Mouse (Mus musculus) gastrocnemius, postnatal 10 days (tissue): ENCODE results near the gene Fdx1l. TPM values are rescaled to one million over a fixed set of nuclear protein-coding genes. Genes with fewer than 3 reads are reported as not detected.
"Not testable (repeated sequence)": the region's sequence is repeated elsewhere in the genome, so short reads cannot be mapped to it uniquely, and the experiment has no call there.

Experiments used
- DNase-seq: peaks from one replicate; pipeline ENCODE4 v3.0.0; 2021; ENCODE audit warnings: mixed read lengths
- total RNA-seq, 2 experiments: library from RNA; stranded (reverse); gene quantifications; 2 replicates each; pipeline ENCODE4 v1.2.3; 2021

The Fdx1l gene
- total RNA-seq, 2 experiments from 2014 or later: 24.2 to 24.9 TPM

GRCm38 (mm10) chr9:21074173-21074572 is 759 bp upstream of the Fdx1l start:
- DNase-seq: no peak

GRCm38 (mm10) chr9:21072641-21073040 is 773 bp downstream of the Fdx1l start:
- DNase-seq: no peak

- DNase-seq: no peak
Observed at GRCm38 (mm10) chr9:21067006-21067684, 6.3 kb downstream of the Fdx1l start, which contains the start of gene Zglp1. Zglp1 (minus strand) TSS chr9:21067093.

- no peak for DNase-seq
Observed at GRCm38 (mm10) chr9:21062928-21063327, 10.5 kb downstream of the Fdx1l start.

DNA sequence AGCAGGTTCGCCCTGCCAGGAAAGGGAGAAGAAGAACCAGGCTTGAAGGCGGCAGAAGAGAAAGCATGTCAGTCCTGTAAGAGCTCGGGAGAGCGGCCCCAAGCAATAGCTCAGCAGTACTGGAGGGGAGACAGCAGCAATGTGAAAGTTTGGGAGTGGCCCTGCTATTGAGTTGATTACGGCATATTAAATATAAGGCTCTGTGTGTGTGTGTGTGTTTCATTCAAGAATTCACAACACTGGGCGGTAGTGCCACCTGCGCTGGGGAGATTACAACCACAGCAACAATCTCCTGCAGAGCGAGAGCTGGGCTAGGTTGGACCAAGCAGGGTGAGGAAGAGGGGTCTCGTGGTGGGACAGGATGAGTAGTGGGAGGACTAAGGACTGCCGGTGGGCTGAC is 21.8 kb downstream of the Fdx1l start:
- no peak for DNase-seq

DNA sequence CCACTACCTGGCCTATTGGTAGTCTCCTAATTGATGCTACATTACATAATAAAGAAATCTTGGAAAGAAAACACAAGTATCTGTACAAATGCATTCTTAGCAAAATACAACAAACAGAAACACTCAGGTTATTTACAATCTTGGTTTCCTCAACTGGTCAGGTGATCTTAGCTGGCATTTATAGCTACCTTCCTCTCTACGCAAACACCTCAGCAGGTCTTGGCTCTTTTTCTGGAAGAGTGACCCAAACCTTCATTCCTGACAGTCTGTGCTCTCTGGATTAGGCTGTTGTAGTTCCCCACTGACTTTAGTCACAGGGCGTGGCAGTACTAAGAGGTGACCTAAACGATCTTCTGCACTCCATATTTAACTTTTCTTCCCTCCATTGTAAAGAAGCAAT is 28.2 kb downstream of the Fdx1l start:
- no peak for DNase-seq

DNA sequence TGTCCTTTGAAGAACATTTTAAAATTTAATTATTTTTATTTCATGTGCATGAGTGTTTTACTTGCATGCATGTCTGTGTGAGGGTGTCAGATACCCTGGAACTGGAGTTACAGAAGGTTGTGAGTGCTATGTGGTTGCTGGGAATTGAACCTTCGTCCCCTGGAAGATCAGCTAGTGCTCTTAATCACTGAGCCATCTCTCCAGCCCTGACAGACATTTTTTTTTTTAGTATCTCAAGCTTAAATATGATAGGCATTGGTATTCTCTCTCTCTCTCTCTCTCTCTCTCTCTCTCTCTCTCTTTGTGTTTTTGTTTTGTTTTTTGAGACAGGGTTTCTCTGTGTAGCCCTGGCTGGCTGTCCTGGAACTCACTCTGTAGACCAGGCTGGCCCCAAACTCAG is 28.6 kb downstream of the Fdx1l start:
- not testable (repeated sequence) for DNase-seq

DNA sequence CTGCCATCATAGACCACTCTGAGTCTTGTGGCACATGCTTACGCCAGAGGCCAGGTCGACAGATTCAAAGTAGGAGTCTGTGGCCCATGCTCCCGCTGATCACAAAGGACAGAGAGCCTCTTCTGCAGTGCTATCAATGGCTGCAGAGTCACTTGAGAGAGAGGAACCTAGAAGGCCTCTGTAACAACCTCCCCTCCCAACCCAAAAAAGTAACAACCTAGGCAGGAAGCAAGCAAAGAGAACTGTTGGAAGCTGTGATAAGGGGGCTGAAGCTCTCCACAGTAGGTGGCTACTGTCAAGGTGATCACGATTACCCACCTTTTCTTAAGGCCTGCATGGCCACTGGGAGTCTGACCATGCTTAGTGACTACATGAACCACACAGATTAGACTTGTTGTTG is 29.9 kb downstream of the Fdx1l start:
- no peak for DNase-seq

DNA sequence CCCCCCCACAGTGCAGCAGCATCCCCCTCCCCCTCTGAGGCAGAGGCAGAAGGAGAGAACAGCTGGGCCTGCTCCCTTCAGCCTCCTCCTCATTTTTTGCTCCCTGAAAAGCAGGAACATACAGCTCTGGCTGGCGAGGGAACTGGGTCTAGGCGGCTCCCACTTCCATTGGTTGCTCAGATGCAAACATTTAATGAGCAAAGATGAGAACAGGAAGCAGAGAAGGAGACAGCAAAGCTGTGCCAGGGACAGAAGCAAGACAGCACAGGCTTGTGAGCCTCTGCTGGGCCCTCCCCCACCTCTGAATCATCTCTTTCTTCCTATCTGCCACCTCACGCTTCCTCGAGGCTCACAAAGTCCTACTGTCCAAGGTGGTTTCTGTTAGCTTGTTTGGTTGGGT is 32.1 kb downstream of the Fdx1l start:
- DNase-seq: no peak

GRCm38 (mm10) chr9:21039779-21040178 is 33.6 kb downstream of the Fdx1l start:
- no peak for DNase-seq

- DNase-seq: peak; percentile 35
Observed at GRCm38 (mm10) chr9:21037481-21037891, 35.9 kb downstream of the Fdx1l start.

- no peak for DNase-seq
Observed at GRCm38 (mm10) chr9:21036666-21037065, 36.7 kb downstream of the Fdx1l start.

- DNase-seq: no peak
Observed at GRCm38 (mm10) chr9:21036161-21036560, 37.3 kb downstream of the Fdx1l start.

DNA sequence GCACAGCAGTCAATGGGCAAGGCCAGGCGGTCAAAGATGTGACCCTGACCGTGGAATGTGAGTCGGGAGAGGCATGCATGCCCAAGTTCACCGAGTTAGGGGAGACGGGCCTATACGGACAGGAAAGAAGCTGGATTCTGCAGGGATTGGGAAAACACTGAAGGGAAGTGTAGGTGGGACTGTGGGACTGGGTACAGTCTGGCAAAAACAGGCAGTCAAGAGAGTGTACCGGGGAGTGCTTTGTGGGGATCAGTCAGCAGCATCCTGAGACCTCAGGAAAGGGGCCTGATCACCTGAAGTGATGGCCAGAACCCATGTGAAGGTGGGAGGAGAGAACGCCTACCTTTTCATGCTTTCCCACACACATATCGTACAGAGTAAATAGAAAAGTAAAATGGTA is 37.8 kb downstream of the Fdx1l start:
- DNase-seq: no peak

GRCm38 (mm10) chr9:21034481-21035085 is 38.8 kb downstream of the Fdx1l start:
- no peak for DNase-seq

DNA sequence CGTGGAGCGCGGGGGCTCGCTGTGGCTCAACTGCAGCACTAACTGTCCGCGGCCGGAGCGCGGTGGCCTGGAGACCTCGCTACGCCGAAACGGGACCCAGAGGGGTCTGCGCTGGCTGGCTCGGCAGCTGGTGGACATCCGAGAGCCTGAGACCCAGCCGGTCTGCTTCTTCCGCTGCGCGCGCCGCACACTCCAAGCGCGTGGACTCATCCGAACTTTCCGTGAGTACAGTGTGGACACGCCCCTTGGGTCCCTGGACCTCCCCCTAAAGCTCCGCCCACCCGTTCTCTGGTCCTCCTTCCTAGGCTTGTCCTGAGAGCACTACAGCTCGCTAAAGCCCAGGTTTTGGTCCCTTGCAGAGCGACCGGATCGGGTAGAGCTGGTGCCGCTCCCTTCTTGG is 40.3 kb downstream of the Fdx1l start:
- DNase-seq: peak; percentile 80

DNA sequence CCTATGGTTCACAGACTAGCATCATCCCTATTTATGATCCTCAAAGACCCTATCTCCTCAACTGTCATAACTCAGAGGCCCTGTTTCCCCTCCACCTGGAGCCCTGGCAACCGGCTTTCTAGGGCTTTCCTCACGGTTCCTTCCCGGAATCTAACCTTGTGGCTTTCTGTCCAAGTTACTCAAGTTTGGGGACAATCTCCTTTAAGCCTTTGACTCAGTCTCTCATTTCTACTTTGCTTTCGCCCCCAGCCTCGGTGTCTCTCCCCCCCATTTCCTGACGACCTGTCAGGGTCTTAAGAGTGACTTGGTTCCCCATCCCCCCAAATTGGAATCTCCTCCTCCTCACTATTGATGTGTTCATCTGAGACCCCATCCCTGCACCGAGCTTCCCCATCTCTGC is 40.9 kb downstream of the Fdx1l start:
- DNase-seq: no peak

DNA sequence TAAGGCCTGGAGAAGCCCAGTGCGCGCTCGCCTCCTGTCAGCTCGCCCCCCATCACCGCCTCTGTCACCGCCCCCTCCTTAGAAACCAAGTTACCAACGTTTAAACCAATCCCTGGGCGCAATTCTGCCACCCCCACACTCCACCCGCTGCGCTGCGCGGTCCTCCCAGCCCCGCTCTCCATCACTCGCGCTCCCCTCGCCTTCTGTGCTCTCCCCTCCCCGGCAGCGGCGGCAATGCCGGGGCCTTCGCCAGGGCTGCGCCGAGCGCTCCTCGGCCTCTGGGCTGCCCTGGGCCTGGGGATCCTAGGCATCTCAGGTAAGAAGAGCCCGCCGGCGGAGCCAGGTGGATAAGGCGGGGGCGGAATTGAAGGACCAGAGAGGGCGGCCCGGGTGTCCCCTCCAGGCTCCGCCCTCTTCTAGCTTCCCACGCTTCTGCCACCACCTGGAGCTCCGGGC is 41.5 kb downstream of the Fdx1l start, which contains the start of gene Icam5:
Gene Icam5 (plus strand): TSS at position 178 of the 456 bp plus-strand sequence.
- no peak for DNase-seq

DNA sequence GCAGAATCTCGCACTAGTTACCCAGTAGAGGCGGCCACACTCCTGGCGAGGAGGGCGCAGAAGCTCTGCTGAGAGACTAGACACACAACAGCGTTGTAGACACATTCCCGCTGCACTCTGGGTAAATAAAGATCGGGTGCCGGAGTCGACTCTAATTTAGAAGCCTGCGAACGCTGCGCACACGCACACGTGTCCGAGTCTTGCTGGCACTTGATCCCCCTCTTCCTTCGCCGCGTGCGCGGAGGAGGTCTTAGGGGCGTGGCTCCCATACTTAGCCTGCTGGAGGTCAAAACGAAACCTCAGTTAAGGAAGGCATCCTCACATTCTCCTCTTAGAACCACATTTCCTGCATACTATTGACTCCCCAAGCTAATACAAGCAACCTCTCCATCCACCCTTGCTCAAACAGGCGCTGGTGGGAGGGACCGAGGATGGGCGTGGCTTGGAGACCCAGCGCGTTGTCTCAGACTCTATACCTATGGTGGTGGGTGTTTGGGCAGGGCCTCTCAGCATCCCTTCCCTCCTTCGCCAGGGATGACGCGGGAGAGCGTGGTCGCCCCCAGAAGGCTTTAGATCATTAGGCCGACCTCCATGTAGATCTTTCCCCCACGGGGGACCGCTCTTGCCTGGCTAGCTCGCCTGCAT is 42.0 kb downstream of the Fdx1l start:
- peak; percentile 61 for DNase-seq

GRCm38 (mm10) chr9:21030781-21031250 is 42.6 kb downstream of the Fdx1l start:
- DNase-seq: peak; percentile 82

DNA sequence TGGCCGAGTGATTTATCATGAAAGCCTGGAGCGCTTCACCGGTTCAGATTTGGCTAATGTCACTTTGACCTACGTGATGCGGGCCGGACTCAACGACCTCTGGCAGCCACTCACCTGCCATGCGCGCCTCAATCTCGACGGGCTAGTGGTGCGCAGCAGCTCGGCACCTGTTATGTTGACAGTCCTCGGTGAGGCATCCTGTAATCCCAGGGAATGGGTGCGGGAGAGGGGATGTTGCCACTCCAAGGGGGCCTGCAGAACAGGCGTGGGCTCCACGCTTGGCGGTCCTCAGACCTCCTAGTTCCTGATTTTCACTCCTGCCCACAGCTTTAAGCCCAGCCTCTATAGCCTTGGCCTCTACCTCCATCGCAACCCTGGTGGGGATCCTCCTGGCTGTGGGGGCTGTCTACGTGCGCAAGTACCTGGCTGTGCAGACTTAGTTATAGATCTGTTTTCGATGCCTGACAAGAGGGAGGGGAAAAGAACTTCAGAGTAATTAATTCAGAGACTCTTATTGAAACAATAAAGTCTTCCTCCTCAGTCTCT is 43.3 kb downstream of the Fdx1l start:
- DNase-seq: no peak

DNA sequence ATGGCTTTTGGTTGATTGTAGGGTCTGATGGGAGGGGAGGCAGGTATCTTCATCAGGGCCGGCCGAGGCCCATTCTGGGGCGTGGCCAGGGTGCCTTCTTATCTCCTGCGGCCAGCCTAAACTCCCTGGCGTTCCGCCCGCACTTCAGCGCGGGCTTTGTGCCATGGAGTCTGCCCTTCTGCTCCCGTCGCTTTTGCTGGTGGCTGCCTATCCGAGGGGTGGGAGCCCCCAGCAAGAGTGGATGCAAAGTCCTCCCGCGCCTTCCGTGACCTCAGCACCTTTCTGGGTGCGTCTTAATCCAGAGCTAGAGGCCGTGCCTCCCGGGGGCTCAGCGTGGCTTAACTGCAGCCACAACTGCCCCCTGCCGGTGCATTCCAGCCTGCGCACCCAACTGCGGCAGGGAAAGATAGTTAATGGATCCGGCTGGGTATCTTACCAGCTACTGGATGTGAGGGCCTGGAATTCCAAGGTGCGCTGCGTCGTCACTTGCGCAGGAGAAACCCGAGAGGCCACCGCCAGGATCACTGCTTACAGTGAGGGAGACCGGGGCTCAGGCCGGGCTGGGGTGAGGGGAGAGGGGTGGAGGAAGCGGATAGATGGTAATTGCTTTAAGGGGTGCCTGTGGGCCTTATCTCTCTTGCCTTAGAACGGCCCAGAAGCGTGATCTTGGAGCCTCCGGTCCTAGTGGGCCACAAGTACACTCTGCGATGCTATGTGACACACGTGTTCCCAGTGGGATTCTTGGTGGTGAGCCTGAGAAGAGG is 43.9 kb downstream of the Fdx1l start, which contains the start of gene Icam4:
Gene Icam4 (plus strand): TSS at position 83 of the 764 bp plus-strand sequence.
- peak; percentile 85 for DNase-seq
